Mouse (Mus musculus) adrenal gland (tissue): Measurements from ENCODE around the gene Gm47996.
"Not testable (repeated sequence)": the region's sequence is repeated elsewhere in the genome, so short reads cannot be mapped to it uniquely, and the experiment has no call there.

Source experiments
- intact Hi-C: fragments of 180-260 bp; cut with DNase I; formaldehyde crosslinking; loops from one replicate; pipeline ENCODE4 v1.15.1; 2025
- long read RNA-seq, 2 experiments: library from polyadenylated mRNA; unstranded; transcript quantifications; one replicate each; pipeline ENCODE4 v2.0.0; 2020; ENCODE audit warnings: borderline replicate concordance in 1 of 2; ENCODE audit not compliant: insufficient replicate concordance in 1 of 2

The Gm47996 gene
- long read RNA-seq, experiment 1, result 0 reads
- long read RNA-seq, experiment 2, result 0 reads

DNA sequence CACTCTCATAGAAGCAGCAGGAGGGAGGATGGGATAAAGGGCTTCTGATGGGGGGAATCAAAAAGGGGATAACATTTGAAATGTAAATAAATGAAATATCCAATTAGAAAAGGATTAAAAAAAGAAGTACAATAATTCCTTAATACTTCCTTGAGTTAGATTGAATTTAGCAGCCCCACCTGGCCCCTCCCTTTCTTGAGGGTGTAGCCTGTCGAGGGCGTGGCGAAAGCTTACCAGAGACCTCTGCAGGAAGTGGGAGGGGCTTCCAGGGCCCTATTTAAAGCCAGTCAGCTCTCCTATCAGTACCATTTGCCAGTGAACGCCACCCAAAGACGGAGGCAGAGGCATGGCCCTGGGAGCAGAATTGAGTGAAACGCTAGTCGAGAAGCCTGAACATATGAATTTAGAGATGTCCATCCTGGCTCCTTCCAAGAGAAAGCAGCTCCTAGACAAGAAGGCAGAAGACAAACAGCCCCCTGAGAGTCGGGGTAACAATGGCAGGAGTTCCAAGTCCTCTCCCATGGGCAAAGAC, at the start of gene Gm47996:
Gene Gm47996, plus strand, starts transcription at position 308 of the 532 bp plus-strand sequence.
- intact Hi-C loops, result not testable (repeated sequence)

GRCm38 (mm10) chr1:151166031-151166430, 43.9 kb upstream of the Gm47996 start:
- intact Hi-C loops, result no loop called here

- intact Hi-C loops, result no loop called here
Measured at GRCm38 (mm10) chr1:151167297-151168047, 42.5 kb upstream of the Gm47996 start.

DNA sequence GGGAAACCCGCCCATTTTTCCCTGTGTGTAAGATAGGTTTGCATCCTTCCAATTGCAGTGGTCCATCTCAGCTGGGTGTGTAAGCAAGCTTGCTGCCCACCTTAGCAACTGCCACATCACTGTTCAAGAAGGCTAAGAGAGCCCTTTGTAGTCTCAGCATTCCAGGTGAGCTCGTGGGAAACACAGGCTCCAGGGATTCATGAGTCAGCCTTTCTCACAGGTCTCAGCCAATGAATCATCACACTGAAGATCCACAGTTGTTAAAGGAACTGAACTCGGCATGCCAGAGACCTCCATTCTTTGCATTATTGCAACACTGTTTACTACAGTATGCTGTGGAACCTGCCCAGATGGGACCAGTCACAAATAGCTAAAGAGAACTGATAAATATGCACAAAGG, 41.3 kb upstream of the Gm47996 start:
- intact Hi-C loops, result no loop called here

DNA sequence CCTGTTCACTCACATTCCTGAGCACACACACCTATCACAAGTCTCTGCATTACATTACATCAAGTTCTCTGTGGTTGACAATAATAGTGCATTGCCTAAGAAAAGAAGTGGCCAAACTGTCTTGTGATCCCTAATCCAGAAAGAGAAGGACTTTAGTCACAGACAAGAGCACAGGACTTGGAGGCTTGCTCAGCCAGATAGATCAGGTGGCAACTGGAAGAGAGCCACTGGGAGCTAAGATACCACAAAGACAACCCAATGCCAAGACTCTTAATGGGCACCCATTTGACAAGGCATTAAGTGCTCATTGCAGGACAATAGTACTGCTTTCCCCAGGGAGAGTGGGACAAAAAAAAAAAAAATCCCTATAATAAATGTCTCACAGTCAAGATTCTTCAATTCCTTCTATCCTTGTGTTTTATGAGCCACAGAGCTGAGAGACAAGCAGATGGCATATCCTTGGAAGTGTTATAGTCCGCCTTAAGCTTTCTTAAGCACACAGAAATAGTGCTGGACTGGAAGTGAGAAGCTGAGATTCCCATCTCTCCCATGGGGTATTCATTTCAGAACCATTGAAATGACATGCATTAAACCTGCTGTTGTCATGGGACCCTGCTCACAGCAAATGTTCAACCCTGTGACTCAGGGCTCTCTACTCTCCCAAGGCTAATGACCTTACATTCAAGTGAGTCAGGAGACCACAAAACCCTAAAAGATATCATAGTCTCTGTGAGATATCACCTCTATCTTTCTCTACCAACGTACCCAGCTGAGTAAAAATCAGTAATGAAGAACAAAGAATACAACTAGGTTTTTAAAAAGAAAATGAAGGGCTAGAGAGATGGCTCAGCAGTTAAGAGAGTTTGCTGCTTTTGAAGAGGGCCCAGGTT, 38.1 kb upstream of the Gm47996 start:
- intact Hi-C loops, result no loop called here

- intact Hi-C loops, result no loop called here
Measured at GRCm38 (mm10) chr1:151177030-151177936, 32.6 kb upstream of the Gm47996 start.

DNA sequence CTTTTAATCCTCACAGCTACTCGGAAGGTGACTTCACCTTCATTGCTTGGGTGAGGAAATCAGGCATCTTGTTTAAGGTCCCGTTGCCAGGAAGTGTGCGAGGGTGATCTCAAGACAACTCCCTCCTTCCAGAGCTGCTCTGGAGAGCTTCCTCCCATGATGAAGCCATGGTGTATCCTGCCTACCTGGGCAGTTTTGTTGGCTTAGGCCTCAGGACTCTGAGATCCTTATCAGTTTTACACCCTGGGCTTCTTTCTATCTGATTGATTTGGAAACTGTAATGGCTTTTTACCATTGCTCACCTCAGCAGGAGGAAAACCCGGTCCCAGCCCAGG, 32.0 kb upstream of the Gm47996 start:
- intact Hi-C loops, result no loop called here

GRCm38 (mm10) chr1:151178505-151179083, 31.3 kb upstream of the Gm47996 start:
- intact Hi-C loops, result no loop called here

DNA sequence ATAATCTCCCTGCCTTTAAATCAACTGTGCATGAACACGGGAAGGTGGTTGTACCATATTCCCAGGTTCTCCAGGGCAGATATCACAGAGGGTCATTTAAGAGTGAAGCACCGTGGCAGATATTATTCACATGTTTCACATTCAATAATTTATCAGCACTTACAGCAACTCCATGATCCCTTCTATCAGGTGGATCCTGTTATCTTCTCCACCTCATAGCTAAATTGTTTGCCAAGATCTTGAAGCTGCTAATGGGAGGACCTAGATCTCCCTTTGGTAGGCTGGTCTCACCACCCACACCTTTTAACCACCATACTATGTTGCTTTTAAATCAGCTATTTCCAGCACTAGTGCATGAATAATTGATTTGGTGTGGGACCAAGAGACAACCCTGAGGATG, 29.8 kb upstream of the Gm47996 start:
- intact Hi-C loops, result no loop called here

- intact Hi-C loops, result not testable (repeated sequence)
Measured at GRCm38 (mm10) chr1:151182266-151182665, 27.7 kb upstream of the Gm47996 start, which contains the start of gene Gm47985. Gene Gm47985, plus strand, starts transcription at chr1:151182537.

GRCm38 (mm10) chr1:151186186-151186585, 23.7 kb upstream of the Gm47996 start:
- intact Hi-C loops, result not testable (repeated sequence)

DNA sequence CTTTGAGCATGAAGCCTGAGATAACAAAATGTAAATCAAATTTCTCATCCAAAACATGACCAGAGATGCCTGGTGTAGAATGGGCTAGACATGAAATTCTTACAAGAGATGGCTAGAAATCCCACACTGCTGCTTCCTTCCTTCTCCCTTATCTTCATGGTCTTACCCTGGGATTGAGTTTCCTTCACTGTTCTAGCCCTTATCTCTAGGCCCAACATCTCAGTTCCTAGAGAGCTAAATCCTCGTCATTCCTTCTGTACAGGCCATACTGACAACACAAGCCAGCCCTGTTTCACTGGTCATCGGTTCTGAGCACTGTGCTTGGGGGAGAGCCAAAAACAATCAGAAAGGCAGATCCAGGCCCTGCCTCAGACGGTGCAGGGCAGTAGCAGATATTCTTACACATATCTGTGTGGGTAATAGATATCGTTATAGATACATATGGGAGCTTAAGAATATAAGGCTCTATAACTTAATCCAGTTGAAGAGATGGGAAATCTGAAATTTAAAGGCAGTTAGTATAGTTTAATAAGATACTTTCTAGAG, 23.0 kb upstream of the Gm47996 start:
- intact Hi-C loops, result not testable (repeated sequence)

DNA sequence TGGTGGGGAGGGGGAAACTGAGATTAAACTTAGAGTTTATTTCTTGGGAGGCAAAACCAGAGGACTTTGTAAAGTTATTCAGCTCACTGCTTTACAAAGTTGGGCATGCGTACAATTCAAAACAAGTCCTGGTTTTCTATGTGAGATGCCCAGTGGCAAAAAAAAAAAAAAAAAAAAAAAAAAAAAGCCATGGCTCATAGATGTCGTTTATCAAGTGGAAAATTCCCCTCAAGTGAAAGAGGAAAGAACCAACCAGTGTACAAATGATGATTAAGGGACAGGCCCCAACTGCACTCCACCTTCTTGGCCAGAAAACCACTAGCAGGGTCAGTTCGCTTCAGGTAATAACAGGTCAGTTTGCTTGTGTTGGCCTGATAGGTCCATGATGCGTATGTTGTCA, 21.5 kb upstream of the Gm47996 start:
- intact Hi-C loops, result no loop called here

GRCm38 (mm10) chr1:151192075-151192474, 17.9 kb upstream of the Gm47996 start, which contains the start of gene Gm8947:
Gene Gm8947, plus strand, starts transcription at chr1:151192376.
- intact Hi-C loops, result not testable (repeated sequence)

- intact Hi-C loops, result not testable (repeated sequence)
Measured at GRCm38 (mm10) chr1:151192739-151193138, 17.2 kb upstream of the Gm47996 start.

DNA sequence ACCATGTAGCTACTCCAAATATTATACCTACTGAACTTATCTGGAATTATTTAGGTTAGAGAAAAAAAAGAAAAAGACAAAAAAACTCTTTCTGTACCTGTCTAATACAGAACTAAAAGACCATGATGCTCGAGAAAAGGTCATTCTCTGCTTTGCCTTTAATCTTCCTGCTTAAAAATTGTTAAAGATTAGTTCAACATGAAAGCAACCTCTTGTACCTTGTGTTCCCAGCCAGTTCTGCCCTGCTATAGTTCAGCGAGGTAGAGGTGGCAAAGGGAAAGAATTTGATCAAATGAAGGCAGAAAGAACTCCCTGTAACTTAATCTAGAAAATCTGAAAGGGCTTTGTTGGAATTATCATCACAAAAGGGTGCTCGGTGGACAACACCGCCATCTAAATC, 13.9 kb upstream of the Gm47996 start:
- intact Hi-C loops, result not testable (repeated sequence)

DNA sequence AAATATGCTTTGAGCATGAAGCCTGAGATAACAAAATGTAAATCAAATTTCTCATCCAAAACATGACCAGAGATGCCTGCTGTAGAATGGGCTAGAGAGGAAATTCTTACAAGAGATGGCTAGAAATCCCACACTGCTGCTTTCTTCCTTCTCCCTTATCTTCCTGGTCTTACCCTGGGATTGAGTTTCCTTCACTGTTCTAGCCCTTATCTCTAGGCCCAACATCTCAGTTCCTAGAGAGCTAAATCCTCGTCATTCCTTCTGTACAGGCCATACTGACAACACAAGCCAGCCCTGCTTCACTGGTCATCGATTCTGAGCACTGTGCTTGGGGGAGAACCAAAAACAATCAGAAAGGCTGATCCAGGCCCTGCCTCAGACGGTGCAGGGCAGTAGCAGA, 13.2 kb upstream of the Gm47996 start:
- intact Hi-C loops, result not testable (repeated sequence)

GRCm38 (mm10) chr1:151198120-151198519, 11.8 kb upstream of the Gm47996 start, which contains the start of gene Gm47995:
Gene Gm47995, plus strand, starts transcription at chr1:151198448.
- intact Hi-C loops, result not testable (repeated sequence)

GRCm38 (mm10) chr1:151200620-151201019, 9.3 kb upstream of the Gm47996 start:
- intact Hi-C loops, result not testable (repeated sequence)

DNA sequence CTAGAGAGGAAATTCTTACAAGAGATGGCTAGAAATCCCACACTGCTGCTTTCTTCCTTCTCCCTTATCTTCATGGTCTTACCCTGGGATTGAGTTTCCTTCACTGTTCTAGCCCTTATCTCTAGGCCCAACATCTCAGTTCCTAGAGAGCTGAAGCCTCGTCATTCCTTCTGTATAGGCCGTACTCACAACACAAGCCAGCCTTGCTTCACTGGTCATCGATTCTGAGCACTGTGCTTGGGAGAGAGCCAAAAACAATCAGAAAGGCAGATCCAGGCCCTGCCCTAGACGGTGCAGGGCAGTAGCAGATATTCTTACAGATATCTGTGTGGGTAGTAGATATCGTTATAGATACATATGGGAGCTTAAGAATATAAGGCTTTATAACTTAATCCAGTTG, 7.2 kb upstream of the Gm47996 start:
- intact Hi-C loops, result not testable (repeated sequence)
